Mouse (Mus musculus): ENCODE measurements around the gene Polr3g.

- TF ChIP-seq POLR2A (IDR thresholded peaks at IDR 0.05; ENCODE audit: insufficient read depth, low read depth, low read length) (no peak), CTCF (IDR thresholded peaks at IDR 0.05; ENCODE audit: insufficient read depth, low read depth, low read length) (no peak)
Measured at GRCm38 (mm10) chr13:81656091-81656850, 54.5 kb downstream of the Polr3g start.
